Mouse (Mus musculus) CD4-positive naive resting alpha-beta T cell, adult 76 days (primary cell): ENCODE data around the gene Hsdl2. TPM values are rescaled to one million over a fixed set of nuclear protein-coding genes. Genes with fewer than 3 reads are reported as not detected.

Source experiments
- total RNA-seq: library from RNA; stranded (reverse); gene quantifications from one replicate; pipeline ENCODE4 v1.2.4, GENCODE M21; 2023

Gene Hsdl2
- total RNA-seq = 23.4 TPM

GRCm38 (mm10) chr4:59581314-59582185 lies at the start of gene Hsdl2:
Gene Hsdl2, plus strand, starts transcription at chr4:59581563.

GRCm38 (mm10) chr4:59549175-59549976 lies 32.0 kb upstream of the Hsdl2 start, which contains the start of gene Ptbp3:
Gene Ptbp3, minus strand, starts transcription at chr4:59549364.

GRCm38 (mm10) chr4:59625998-59626910 lies 44.9 kb downstream of the Hsdl2 start, which contains the start of gene E130308A19Rik:
Gene E130308A19Rik, plus strand, starts transcription at chr4:59626211.

Other genes with a start within 250 kb of the Hsdl2 start
- gene Susd1, start 142.9 kb upstream of the Hsdl2 start, total RNA-seq = 7.6 TPM
- 273 TPM for gene Ptbp3, start 32.2 kb upstream of the Hsdl2 start, total RNA-seq
- gene E130308A19Rik, start 44.6 kb downstream of the Hsdl2 start, total RNA-seq = 9.3 TPM
- 31.9 TPM for gene Inip, start 220.0 kb downstream of the Hsdl2 start, total RNA-seq
- 20.0 TPM for gene Snx30, start 224.3 kb downstream of the Hsdl2 start, total RNA-seq